ENCODE assay signal across 9 mouse cellular contexts in genomic region chr6:114345156-114345555, GRCm38 (mm10). TPM values are rescaled to one million over a fixed set of nuclear protein-coding genes. Genes with fewer than 3 reads are reported as not detected.
A peak's percentile ranks its signal among the peaks of the same experiment; 100 is the strongest.
DNase-seq lines count a peak whose midpoint lies in the region; ATAC-seq lines count a peak whose summit lies in the region.
"Had no signal": no experiment of that assay in that cellular context is flagged by ENCODE, and none has a peak within 500 bp of the region (broad histone marks: within the 10 kb centered on the region; RNA-seq: fewer than 3 reads in every experiment).

No protein-coding gene starts in this region.

- H3K4me3 ChIP-seq in kidney, embryonic 15.5 days (replicated peaks): no peak overlapping the region
- H3K4me3 ChIP-seq in hindbrain, embryonic 14.5 days (replicated peaks; ENCODE audit: low read length): no peak overlapping the region
- H3K4me3 ChIP-seq: liver, embryonic 13.5 days had no signal

- peak; percentile 71 for DNase-seq in kidney, adult 18-20 months
- peak; percentile 57 for DNase-seq in adipocyte (ENCODE audit: low spot score)
- DNase-seq in embryo, embryonic 10.5 days (ENCODE audit: low spot score): peak; percentile 69
- peak; percentile 78 for DNase-seq in hindbrain, embryonic 14.5 days (ENCODE audit: low spot score)
- peak; percentile 81 for DNase-seq in left cerebral cortex, postnatal 4 days
- peak; percentile 39 for DNase-seq in ovary, postnatal 14 days (ENCODE audit: low spot score)
- peak; percentile 37 for DNase-seq in urinary bladder, postnatal 25 days (ENCODE audit: low spot score)
- DNase-seq: liver, embryonic 13.5 days had no signal

- H3K36me3 ChIP-seq in kidney, embryonic 15.5 days: no peaks in the 10 kb centered on the region
- H3K36me3 ChIP-seq in hindbrain, embryonic 14.5 days (replicated peaks; ENCODE audit: control insufficient read depth, insufficient read depth): no peaks in the 10 kb centered on the region
- H3K36me3 ChIP-seq: liver, embryonic 13.5 days had no signal

- no peaks in the 10 kb centered on the region for H3K9me3 ChIP-seq in kidney, embryonic 15.5 days (replicated peaks)
- H3K9me3 ChIP-seq in hindbrain, embryonic 14.5 days (ENCODE audit: control insufficient read depth, low read length): no peaks in the 10 kb centered on the region
- H3K9me3 ChIP-seq: liver, embryonic 13.5 days had no signal

- intact Hi-C loops in left cerebral cortex, postnatal 4 days (cut with DNase I): loop anchor here (2.0 to 5.0 kb wide), 2 partner anchors 256 to 352 kb away; no protein-coding TSS in a partner anchor

- no peak for ATAC-seq in kidney, embryonic 15.5 days (replicated peaks; ENCODE audit: low FRiP score)
- 0 out of 2 replicates have a peak, but pooled peaks have one; percentile 21 for ATAC-seq in hindbrain, embryonic 14.5 days (ENCODE audit: low FRiP score)

- 36% methylated on average over 4 of the region's 4 CpGs for WGBS in kidney, embryonic 15.5 days
- 48% methylated on average over 4 of the region's 4 CpGs for WGBS in hindbrain, embryonic 14.5 days

- H3K4me1 ChIP-seq in kidney, embryonic 15.5 days: peaks cover 12% of the 10 kb centered on the region
- peaks cover 9% of the 10 kb centered on the region; the same call in 1 of the 2 replicates for H3K4me1 ChIP-seq in hindbrain, embryonic 14.5 days (replicated peaks; ENCODE audit: control insufficient read depth, insufficient read depth, low read length)
- H3K4me1 ChIP-seq: liver, embryonic 13.5 days had no signal

- no peak overlapping the region for H3K27ac ChIP-seq in kidney, embryonic 15.5 days
- H3K27ac ChIP-seq in hindbrain, embryonic 14.5 days: no peak overlapping the region
- H3K27ac ChIP-seq: liver, embryonic 13.5 days had no signal

- H3K27me3 ChIP-seq in kidney, embryonic 15.5 days: peaks cover 14% of the 10 kb centered on the region
- no peaks in the 10 kb centered on the region for H3K27me3 ChIP-seq in hindbrain, embryonic 14.5 days (ENCODE audit: control insufficient read depth, insufficient read depth, low read length)
- H3K27me3 ChIP-seq: liver, embryonic 13.5 days had no signal

- H3K9ac ChIP-seq in kidney, embryonic 15.5 days: no peak overlapping the region
- no peak overlapping the region for H3K9ac ChIP-seq in hindbrain, embryonic 14.5 days
- H3K9ac ChIP-seq: liver, embryonic 13.5 days had no signal

- H3K4me2 ChIP-seq in kidney, embryonic 15.5 days: no peak overlapping the region
- no peak overlapping the region for H3K4me2 ChIP-seq in hindbrain, embryonic 14.5 days (replicated peaks)
- H3K4me2 ChIP-seq: liver, embryonic 13.5 days had no signal

RNA-seq across cellular contexts. Expression of gene Hrh1, which starts 52.6 kb away (rescaled TPM):
- 0.21 and 0.28 TPM in 2 replicates for polyA plus RNA-seq in kidney, embryonic 15.5 days (2015; fragmentation: Nextera tagmentation; extraction: Ambion mirVana)
- polyA plus RNA-seq in hindbrain, embryonic 14.5 days (2014; fragmentation: Nextera tagmentation; extraction: Ambion mirVana): 0.47 and 0.85 TPM in 2 replicates
- total RNA-seq in left cerebral cortex, postnatal 4 days (2021): 1 to 10 TPM; 4.9 to 5.1 TPM
- polyA plus RNA-seq: liver, embryonic 13.5 days had no signal
